Mouse (Mus musculus): ENCODE measurements around the gene Vmn1r173.
"Not testable (repeated sequence)": the region's sequence is repeated elsewhere in the genome, so short reads cannot be mapped to it uniquely, and the experiment has no call there.

Gene Vmn1r173

GRCm38 (mm10) chr7:23700403-23700802 is at the start of gene Vmn1r173:
Gene Vmn1r173, plus strand, starts transcription at chr7:23700703.
- DNase-seq (ENCODE audit: extremely low spot score, low spot score) = not testable (repeated sequence)

DNA sequence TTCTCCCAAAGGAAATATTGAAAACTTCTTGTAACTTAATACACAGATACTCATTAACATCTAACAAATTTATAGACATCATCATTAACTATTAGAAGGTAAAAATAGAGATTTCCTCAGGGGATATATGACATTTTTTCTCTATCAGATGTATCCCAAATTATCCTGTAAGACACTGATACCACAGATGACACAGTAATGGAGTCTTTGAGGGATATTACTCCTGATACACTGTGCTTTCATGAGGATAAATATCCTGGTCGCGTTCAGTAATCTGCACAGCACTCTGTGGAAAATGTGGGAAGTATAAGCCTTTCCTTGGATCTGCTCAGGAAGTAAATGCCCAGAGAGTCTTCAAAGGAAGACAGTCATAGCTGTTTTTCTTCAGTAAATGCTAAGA is 42.5 kb upstream of the Vmn1r173 start, which contains the start of gene Vmn1r172:
Gene Vmn1r172 (plus strand): TSS at position 301 of the 400 bp plus-strand sequence.
- DNase-seq (ENCODE audit: extremely low spot score, low spot score) = no peak

DNA sequence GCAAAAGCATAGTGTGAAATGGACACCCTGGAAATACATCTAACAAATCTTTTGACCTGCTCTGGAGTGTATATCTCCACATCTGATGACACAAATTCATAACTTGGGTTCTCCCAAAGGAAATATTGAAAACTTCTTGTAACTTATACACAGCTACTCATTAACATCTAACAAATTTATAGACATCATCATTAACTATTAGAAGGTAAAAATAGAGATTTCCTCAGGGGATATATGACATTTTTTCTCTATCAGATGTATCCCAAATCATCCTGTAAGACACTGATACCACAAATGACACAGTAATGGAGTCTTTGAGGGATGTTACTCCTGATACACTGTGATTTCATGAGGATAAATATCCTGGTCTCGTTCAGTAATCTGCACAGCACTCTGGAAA is 51.5 kb downstream of the Vmn1r173 start, which contains the start of gene Vmn1r174:
Gene Vmn1r174 (plus strand): TSS at position 301 of the 400 bp plus-strand sequence.
- not testable (repeated sequence) for DNase-seq (ENCODE audit: extremely low spot score, low spot score)
